Mouse (Mus musculus) myocyte (in vitro differentiated cells): ENCODE measurements around the gene Hoxc9.

ENCODE experiments used
- CEBPB ChIP-seq: IDR thresholded peaks from 2 replicates; pipeline ENCODE4 v1.6.1; 2011; ENCODE audit warnings: mild to moderate bottlenecking, moderate library complexity; ENCODE audit not compliant: poor library complexity, insufficient read depth, severe bottlenecking
- E2F4 ChIP-seq: IDR thresholded peaks from one replicate; pipeline ENCODE4 v1.6.1; 2011; ENCODE audit warnings: mild to moderate bottlenecking, control low read depth, moderate library complexity; ENCODE audit not compliant: insufficient read depth
- MAX ChIP-seq: IDR thresholded peaks from one replicate; pipeline ENCODE4 v1.6.1; 2011; ENCODE audit warnings: low read depth, mild to moderate bottlenecking, control low read depth
- MYOD1 ChIP-seq, 3 experiments: IDR thresholded peaks; one replicate each; pipeline ENCODE4 v1.6.1; 2011; ENCODE audit warnings: control low read depth in 2 of 3, low read depth in 2 of 3, mild to moderate bottlenecking in 2 of 3, moderate library complexity in 1 of 3; ENCODE audit not compliant: insufficient read length in 2 of 3, control insufficient read depth in 1 of 3
- MYOG ChIP-seq, 3 experiments: IDR thresholded peaks; one replicate each; pipeline ENCODE4 v1.6.1; 2011; ENCODE audit warnings: control low read depth in 2 of 3, low read depth in 2 of 3, mild to moderate bottlenecking in 2 of 3; ENCODE audit not compliant: insufficient read length in 2 of 3, control insufficient read depth in 1 of 3, insufficient read depth in 1 of 3
- POLR2A ChIP-seq: IDR thresholded peaks from one replicate; pipeline ENCODE4 v1.6.1; 2011; ENCODE audit warnings: low read depth, mild to moderate bottlenecking, control low read depth, moderate library complexity; ENCODE audit not compliant: insufficient read length
- POLR2AphosphoS2 ChIP-seq: IDR thresholded peaks from one replicate; pipeline ENCODE4 v1.6.1; 2011; ENCODE audit warnings: low read depth, control low read depth; ENCODE audit not compliant: insufficient read length
- REST ChIP-seq: IDR thresholded peaks from one replicate; pipeline ENCODE4 v1.6.1; 2011; ENCODE audit warnings: mild to moderate bottlenecking, control low read depth, moderate library complexity; ENCODE audit not compliant: insufficient read depth, insufficient read length
- SRF ChIP-seq: IDR thresholded peaks from one replicate; pipeline ENCODE4 v1.6.1; 2011; ENCODE audit warnings: low read depth; ENCODE audit not compliant: control insufficient read depth, insufficient read length
- TCF12 ChIP-seq: IDR thresholded peaks from one replicate; pipeline ENCODE4 v1.6.1; 2011; ENCODE audit warnings: mild to moderate bottlenecking, control low read depth; ENCODE audit not compliant: poor library complexity, insufficient read depth, severe bottlenecking
- TCF3 ChIP-seq: IDR thresholded peaks from one replicate; pipeline ENCODE4 v1.6.1; 2011; ENCODE audit warnings: low read depth, control low read depth; ENCODE audit not compliant: insufficient read length
- USF1 ChIP-seq: IDR thresholded peaks from one replicate; pipeline ENCODE4 v1.6.1; 2011; ENCODE audit warnings: low read depth, mild to moderate bottlenecking, control low read depth, moderate library complexity

- TF ChIP-seq POLR2A (no peak), TCF12 (no peak), USF1 (no peak), POLR2AphosphoS2 (no peak), E2F4 (no peak), MYOD1 (IDR thresholded peaks at IDR 0.05; ENCODE audit: control insufficient read depth in 1 of 3, insufficient read length in 2 of 3, low read depth in 2 of 3) (no peak), REST (no peak), CEBPB (no peak), MAX (no peak), MYOG (IDR thresholded peaks at IDR 0.05; ENCODE audit: control insufficient read depth in 1 of 3, insufficient read depth in 1 of 3, insufficient read length in 2 of 3, low read depth in 2 of 3) (no peak), SRF (no peak), TCF3 (no peak)
Measured at GRCm38 (mm10) chr15:102992206-102992605, 16.0 kb downstream of the Hoxc9 start.
